ENCODE assay signal across 8 mouse cellular contexts in genomic region chr14:118816503-118816902, GRCm38 (mm10). TPM values are rescaled to one million over a fixed set of nuclear protein-coding genes. Genes with fewer than 3 reads are reported as not detected.
DNase-seq lines count a peak whose midpoint lies in the region; ATAC-seq and TF ChIP-seq lines count a peak whose summit lies in the region.

No protein-coding gene starts in this region.

- CTCF ChIA-PET in Patski (lab: Charles Lee) = interaction anchor here (0.9 to 1.5 kb wide), 9 partner anchors 11 to 115 kb away, joined by 3 to 5 read pairs (median 3); no protein-coding TSS in a partner anchor

- H3K27me3 ChIP-seq in Patski = no peaks in the 10 kb centered on the region
- peaks cover 14% of the 10 kb centered on the region for H3K27me3 ChIP-seq in erythroblast, embryonic 14.5 days (ENCODE audit: control insufficient read depth)

- ATAC-seq in Patski = no peak
- ATAC-seq in megakaryocyte-erythroid progenitor cell, adult 5-6 weeks (replicated peaks; ENCODE audit: low FRiP score, low TSS enrichment, poor library complexity, severe bottlenecking) = peak; percentile 48

- POLR2A ChIA-PET in Patski (lab: Charles Lee) = no interaction called here

- H3K36me3 ChIP-seq in erythroblast, embryonic 14.5 days (ENCODE audit: control insufficient read depth) = no peaks in the 10 kb centered on the region

- DNase-seq in gastrocnemius, postnatal 10 days = peak; percentile 38
- DNase-seq in gastrocnemius, postnatal 25 days = no peak
- DNase-seq in 416B (ENCODE audit: low read depth) (peak; percentile 84), Patski (ENCODE audit: low read depth, low spot score) (no peak)
- peak; percentile 34 to 57 for DNase-seq in layer of hippocampus, postnatal 14 days (ENCODE audit: low spot score in 2 of 2)
- DNase-seq in thymus, postnatal 4 days = peak; percentile 75

- H3K9me3 ChIP-seq in erythroblast, embryonic 14.5 days (ENCODE audit: control insufficient read depth, low read length) = peaks cover 13% of the 10 kb centered on the region

- TF ChIP-seq CTCF in Patski (IDR thresholded peaks at IDR 0.05) = peak; percentile 68

- in situ Hi-C loops in Patski (cut with MboI; ENCODE audit: low pct_unique_long_range_greater_than_20kb) = loop anchor here (25.0 kb wide), 1 partner anchor 604 kb away; no protein-coding TSS in a partner anchor

- H3K4me1 ChIP-seq in erythroblast, embryonic 14.5 days (ENCODE audit: control insufficient read depth) = peaks cover 36% of the 10 kb centered on the region

- H3K4me3 ChIP-seq in erythroblast, embryonic 14.5 days (replicated peaks) = peak overlapping the region; percentile 50

RNA-seq across cellular contexts. Expression of gene Cldn10, which starts 28.8 kb away (rescaled TPM):
- total RNA-seq in gastrocnemius, postnatal 10 days (2021) = under 1 TPM in 1 of 2 experiments, not detected in 1; 0.14 TPM
- not detected for total RNA-seq in gastrocnemius, postnatal 25 days (2021)
- polyA plus RNA-seq in Patski (2021) = not detected
- polyA plus RNA-seq in erythroblast, embryonic 14.5 days (2012) = not detected in 2 replicates
- 10 to 100 TPM; 26.4 to 26.6 TPM for total RNA-seq in layer of hippocampus, postnatal 14 days (2021)
- total RNA-seq in megakaryocyte-erythroid progenitor cell, adult 5-6 weeks (2014; fragmentation: Nextera tagmentation) = 1.1 and 1.6 TPM in 2 replicates
- 0.46 and 4.5 TPM in 2 replicates for total RNA-seq in megakaryocyte-erythroid progenitor cell, adult 5-6 weeks (2017)

Comparison
In these comparisons a context has a peak if more than half of its experiments do, and no peak if none do; other contexts are left out.
1. DNase-seq: peak in gastrocnemius, postnatal 10 days (single experiment), 416B (single experiment), layer of hippocampus, postnatal 14 days (2 of 2) and thymus, postnatal 4 days (single experiment); none in gastrocnemius, postnatal 25 days (single experiment) and Patski (single experiment).
2. RNA of gene Cldn10, which starts 28.8 kb away (total RNA-seq): 26.4 to 26.6 TPM in layer of hippocampus, postnatal 14 days; 0.46 to 4.5 TPM in megakaryocyte-erythroid progenitor cell, adult 5-6 weeks, 0.14 TPM in gastrocnemius, postnatal 10 days and not detected in gastrocnemius, postnatal 25 days; every median in the first group is over 4 times any median in the second.